Mouse (Mus musculus): ENCODE data around the gene Gm15737.

DNA sequence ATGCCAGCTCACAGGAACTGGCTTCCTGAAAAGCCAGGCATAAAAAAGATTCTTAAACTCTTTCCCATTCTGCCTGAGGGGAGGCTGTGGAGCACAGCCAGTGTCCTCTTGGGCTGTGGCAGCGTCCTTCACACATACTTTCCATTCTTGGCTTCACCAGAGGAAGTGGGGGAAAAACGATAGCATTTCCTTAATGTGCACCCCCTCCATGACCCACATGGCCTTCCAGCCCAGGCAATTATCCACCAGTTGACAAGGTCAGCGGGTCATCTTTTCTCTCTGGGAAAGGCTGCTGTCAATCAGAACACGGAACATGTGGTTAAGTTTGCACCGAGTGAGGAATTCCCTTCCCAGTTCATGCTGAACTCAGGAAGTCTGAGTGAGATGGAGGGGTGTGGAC is 36.8 kb downstream of the Gm15737 start:
- no peak; the same call in 1 of the 2 replicates for TF ChIP-seq CTCF (IDR thresholded peaks at IDR 0.05; ENCODE audit: low read depth)
- no peak for TF ChIP-seq EP300 (IDR thresholded peaks at IDR 0.05; ENCODE audit: low read depth)
